Mouse (Mus musculus): ENCODE results near the gene Apod.
A peak's percentile ranks its signal among the peaks of the same experiment; 100 is the strongest.

The Apod gene

GRCm38 (mm10) chr16:31278581-31278980 is 36.0 kb downstream of the Apod start:
- no peak for DNase-seq

DNA sequence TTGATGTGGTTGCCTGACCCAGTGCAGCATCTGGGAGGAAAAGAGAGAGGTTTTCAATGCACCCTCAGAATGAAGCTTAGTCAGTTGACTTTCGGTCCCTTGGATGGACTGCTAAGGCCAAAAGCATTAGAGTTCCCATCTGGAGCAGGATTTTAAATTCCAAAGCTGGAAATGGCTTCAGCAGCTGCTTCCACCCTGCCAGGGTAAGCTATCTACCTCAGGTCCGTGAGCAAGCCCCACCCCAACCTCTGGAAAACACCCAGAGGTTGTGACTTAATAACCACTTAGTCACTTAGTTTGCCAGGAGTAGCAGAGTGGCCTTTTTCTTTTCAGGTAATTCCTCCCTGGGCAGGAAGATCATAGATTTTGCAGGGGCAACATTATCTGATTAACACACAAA is 36.5 kb downstream of the Apod start:
- DNase-seq: no peak

- DNase-seq: no peak
These were observed 37.6 kb downstream of the Apod start for GRCm38 (mm10) chr16:31276962-31277361.

DNA sequence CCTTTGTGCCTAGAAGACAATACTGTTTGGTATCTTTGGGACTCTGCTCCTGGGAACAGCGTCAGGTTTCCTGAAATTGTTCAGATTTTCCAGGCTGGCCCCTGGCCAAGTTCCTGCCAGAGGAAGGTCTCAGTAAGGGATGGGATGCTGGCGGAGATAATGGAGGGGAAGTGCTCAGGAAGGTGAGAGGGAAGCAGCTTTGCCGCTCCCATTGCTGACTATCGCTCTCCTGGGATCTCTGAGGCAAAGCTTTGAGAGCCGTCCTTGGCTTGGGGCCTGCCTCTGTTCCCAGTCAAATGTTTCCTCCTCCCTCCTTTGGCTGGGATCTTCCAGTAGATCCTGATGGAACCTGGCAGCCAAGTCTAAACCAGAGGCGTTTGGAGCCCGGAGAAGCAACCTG is 38.1 kb downstream of the Apod start:
- peak; percentile 66 to 67 for DNase-seq

DNA sequence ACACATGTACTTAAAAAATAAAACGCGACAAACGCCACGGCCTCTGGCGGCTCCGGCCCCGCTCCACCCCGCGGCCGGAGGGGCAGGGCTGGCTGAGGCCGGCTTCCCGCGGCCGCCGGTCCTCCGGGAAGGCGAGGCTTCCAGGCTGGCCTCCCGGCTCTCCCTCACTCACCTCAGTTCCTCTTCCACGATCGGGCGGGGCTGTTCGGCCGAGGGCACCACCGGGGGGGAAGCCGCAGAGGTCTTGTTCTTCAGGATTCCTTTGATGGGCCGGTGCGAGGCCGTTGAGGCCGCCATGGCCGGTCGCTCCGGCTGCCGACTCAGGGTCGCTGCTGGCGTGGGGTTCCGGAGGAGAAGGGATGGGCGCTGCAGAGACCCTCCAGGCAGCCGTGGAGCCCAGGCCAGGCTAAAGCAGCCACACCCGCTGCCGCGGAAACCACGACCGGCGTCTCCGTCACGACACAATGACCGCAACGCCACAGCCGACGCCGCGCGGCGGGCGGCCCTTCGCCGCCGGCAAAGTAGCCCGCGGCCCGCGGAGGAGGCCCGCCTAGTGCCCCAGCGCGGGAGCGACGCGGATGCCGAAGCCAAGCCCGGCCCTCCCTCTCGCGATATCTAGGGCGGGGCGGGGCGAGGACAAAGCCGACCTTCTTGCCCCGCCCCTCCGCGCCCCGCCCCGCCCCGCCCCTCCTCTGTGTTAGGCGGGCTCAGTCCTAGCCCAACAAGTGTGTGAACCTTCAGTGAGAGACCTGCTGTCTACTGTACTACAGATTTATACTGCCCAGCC is 39.7 kb downstream of the Apod start, which contains the start of gene Ppp1r2:
TSS of gene Ppp1r2 (minus strand) at position 604 of the 787 bp plus-strand sequence.
- peak; percentile 91 to 97 for DNase-seq

GRCm38 (mm10) chr16:31274084-31274483 is 40.5 kb downstream of the Apod start:
- DNase-seq: no peak

DNA sequence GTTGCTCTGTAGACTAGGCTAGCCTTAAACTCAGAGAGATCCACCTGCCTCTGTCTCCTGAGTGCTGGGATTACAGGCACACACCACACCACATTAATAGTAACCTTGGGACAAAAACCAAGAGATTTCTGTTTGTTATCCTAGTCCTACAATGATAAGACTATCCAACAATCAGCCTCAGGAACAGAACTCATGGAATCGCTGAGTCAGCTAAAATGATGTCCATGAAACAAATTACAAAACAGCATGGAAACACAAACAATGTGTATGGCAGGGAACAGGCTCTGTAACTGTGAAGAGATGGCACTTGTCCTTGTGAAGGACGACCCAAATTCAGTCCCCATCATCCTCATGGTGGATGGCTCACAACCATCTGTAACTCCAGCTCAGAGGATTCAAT is 47.9 kb downstream of the Apod start:
- DNase-seq: no peak

DNA sequence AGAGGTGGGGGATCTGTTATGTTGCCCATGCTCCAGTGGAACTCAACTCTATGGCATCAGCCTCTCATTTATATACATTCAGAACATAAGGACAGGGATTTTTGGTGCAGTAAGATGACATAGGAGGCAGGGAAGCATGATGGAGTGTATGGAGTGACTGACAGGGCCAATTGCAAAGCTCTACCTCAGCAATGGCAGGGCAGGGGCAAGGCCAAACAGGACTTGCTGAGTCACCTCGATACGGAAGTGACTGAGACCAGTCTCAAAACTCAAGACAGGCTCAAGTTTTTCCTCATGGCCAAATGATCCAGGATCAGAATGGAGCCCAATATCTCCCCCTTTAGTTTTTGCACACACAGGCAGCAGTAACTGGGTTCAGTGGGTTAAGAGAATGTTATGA is 58.5 kb downstream of the Apod start:
- DNase-seq: no peak

- DNase-seq: no peak
These were observed 58.9 kb downstream of the Apod start for GRCm38 (mm10) chr16:31255685-31256084.

- DNase-seq: no peak
These were observed 65.2 kb downstream of the Apod start for GRCm38 (mm10) chr16:31249401-31249800.

DNA sequence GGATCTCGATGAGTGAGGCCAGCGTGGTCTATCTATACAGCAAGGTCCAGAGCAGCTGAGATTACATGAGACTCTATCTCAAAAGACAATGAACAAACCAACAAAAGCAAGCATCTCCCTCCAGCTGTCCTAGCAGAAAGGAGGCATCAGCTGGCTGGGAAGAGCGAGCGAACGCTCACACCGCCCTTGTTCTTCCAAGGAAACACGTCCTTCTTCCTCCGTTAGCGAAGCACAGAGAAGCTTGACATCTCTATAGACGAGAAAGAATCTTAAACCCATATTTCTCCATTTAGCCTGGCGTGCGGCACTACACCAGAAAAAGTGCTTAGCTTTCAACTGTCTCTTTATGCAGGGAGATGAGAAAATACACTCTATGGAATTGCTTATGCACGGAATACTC is 65.9 kb downstream of the Apod start:
- DNase-seq: no peak

DNA sequence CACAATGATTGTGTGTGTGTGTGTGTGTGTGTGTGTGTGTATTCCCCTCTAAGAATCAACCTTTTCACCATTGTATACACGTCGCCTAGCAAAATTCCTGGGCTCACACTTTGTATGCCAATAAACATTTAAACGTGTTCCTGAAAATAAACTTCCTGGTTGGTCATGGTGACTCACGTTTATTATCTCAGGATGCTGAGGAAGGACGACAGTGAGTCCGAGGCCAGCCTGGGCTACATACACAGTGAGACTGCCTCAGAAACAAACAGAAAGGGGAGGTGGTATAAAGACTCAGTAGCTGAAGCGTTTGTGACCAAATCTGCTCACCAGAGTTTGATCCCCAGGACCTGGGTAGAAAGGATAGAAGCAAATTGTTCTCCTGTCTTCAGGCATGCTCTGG is 67.2 kb downstream of the Apod start:
- no peak for DNase-seq

Measured in cerebellum, postnatal 25 days (tissue).